Mouse (Mus musculus) ES-E14 (cell line): ENCODE data around the gene Wnt9a. TPM values are rescaled to one million over a fixed set of nuclear protein-coding genes. Genes with fewer than 3 reads are reported as not detected.

ENCODE experiments used
- DNase-seq: peaks from one replicate; pipeline ENCODE4 v3.0.0-alpha.2; 2013; ENCODE audit warnings: low read depth, low spot score
- H3K27ac ChIP-seq: 2 replicates; pipeline ENCODE4 v1.5.1; 2012; ENCODE audit warnings: low read depth, mild to moderate bottlenecking, low read length, moderate library complexity, mixed read lengths; ENCODE audit not compliant: poor library complexity, insufficient read depth, severe bottlenecking
- H3K36me3 ChIP-seq: 2 replicates; pipeline ENCODE4 v1.6.1; 2012; ENCODE audit warnings: mild to moderate bottlenecking, low read length, moderate library complexity, mixed read lengths; ENCODE audit not compliant: control insufficient read depth, poor library complexity, insufficient read depth, severe bottlenecking
- H3K4me1 ChIP-seq, 2 experiments: fragments of 150-350 bp in 1 of 2; sonication (generic) in 1 of 2; 2 replicates each; pipeline ENCODE4 v1.6.1; 2012; ENCODE audit warnings: low read length in 2 of 2, mild to moderate bottlenecking in 1 of 2, mixed read lengths in 1 of 2; ENCODE audit not compliant: control insufficient read depth in 2 of 2, insufficient read depth in 2 of 2, poor library complexity in 1 of 2
- H3K4me3 ChIP-seq, 2 experiments: fragments of 150-350 bp in 1 of 2; sonication (generic) in 1 of 2; 2 replicates each; pipeline ENCODE4 v1.5.1; 2012; ENCODE audit warnings: low read length in 2 of 2, low read depth in 1 of 2, mild to moderate bottlenecking in 1 of 2, mixed read lengths in 1 of 2; ENCODE audit not compliant: insufficient read depth in 1 of 2, poor library complexity in 1 of 2, severe bottlenecking in 1 of 2
- H3K9ac ChIP-seq: 2 replicates; pipeline ENCODE4 v1.6.1; 2012; ENCODE audit warnings: low read depth, mild to moderate bottlenecking, low read length, mixed read lengths; ENCODE audit not compliant: poor library complexity, insufficient read depth, severe bottlenecking
- H3K9me3 ChIP-seq: fragments of 150-350 bp; sonication (generic); 2 replicates; pipeline ENCODE4 v1.6.1; 2012; ENCODE audit warnings: low read depth, mild to moderate bottlenecking, low read length; ENCODE audit not compliant: control insufficient read depth, insufficient read depth
- CHD2 ChIP-seq: IDR thresholded peaks from 2 replicates; pipeline ENCODE4 v1.6.1; 2014; ENCODE audit warnings: mild to moderate bottlenecking, low read depth, low read length, inconsistent platforms
- HCFC1 ChIP-seq: IDR thresholded peaks from 2 replicates; pipeline ENCODE4 v1.6.1; 2012; ENCODE audit warnings: low read length, inconsistent platforms, borderline replicate concordance; ENCODE audit not compliant: insufficient read depth
- MAFK ChIP-seq: IDR thresholded peaks from 2 replicates; pipeline ENCODE4 v1.6.1; 2014; ENCODE audit warnings: mild to moderate bottlenecking, low read depth, low read length, inconsistent platforms; ENCODE audit not compliant: insufficient read depth
- ZC3H11A ChIP-seq: IDR thresholded peaks from 2 replicates; pipeline ENCODE4 v1.6.1; 2012; ENCODE audit warnings: low read depth, mild to moderate bottlenecking, inconsistent platforms, low read length, borderline replicate concordance
- ZNF384 ChIP-seq: IDR thresholded peaks from 2 replicates; pipeline ENCODE4 v1.6.1; 2012; ENCODE audit warnings: low read depth, low read length, inconsistent platforms
- in situ Hi-C, 2 experiments: fragments of 600-800 bp; cut with MboI; formaldehyde crosslinking; loops; one replicate each; pipeline ENCODE4 v1.15.1; 2025; ENCODE audit warnings: low sequenced_read_pairs in 2 of 2, inconsistent platforms in 1 of 2; ENCODE audit not compliant: unreplicated experiment in 2 of 2
- total RNA-seq: library from RNA; depleted of rRNA; stranded (reverse); fragments of 300-350 nt; gene quantifications from 2 replicates; pipeline ENCODE4 v1.2.3, GENCODE M21; 2012

The Wnt9a gene
- total RNA-seq, 1 experiment = 5.8 TPM

DNA sequence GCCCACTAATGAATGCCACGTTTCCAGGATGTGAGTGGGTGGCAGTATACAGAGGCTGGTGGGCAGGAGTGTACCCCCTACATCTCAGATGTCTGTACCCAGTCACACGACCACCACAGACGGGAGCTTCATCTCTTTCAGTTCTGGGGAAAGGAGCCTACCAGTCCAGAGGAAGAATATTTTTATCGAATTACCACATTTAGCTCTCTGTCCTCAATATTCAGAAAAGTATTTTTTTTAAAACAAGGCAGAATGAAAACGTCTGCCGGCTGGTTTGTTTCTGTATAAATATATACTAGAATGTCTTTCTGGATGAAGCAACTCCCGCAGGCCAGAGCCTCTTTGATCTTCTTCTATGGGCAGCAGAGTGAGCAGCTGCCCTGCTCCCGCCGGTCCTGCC lies 26.2 kb downstream of the Wnt9a start:
- DNase-seq = no peak
- in situ Hi-C loops = no loop called here
- H3K27ac ChIP-seq = no peak overlapping the region
- H3K4me3 ChIP-seq = no peak overlapping the region
- no peak for TF ChIP-seq MAFK
- no peak for TF ChIP-seq HCFC1
- TF ChIP-seq CHD2 = no peak
- no peak for TF ChIP-seq ZNF384
- no peak for TF ChIP-seq ZC3H11A
- H3K9me3 ChIP-seq = no peaks in the 10 kb centered on the region
- H3K9ac ChIP-seq = no peak overlapping the region
- no peaks in the 10 kb centered on the region for H3K4me1 ChIP-seq
- no peaks in the 10 kb centered on the region for H3K36me3 ChIP-seq

DNA sequence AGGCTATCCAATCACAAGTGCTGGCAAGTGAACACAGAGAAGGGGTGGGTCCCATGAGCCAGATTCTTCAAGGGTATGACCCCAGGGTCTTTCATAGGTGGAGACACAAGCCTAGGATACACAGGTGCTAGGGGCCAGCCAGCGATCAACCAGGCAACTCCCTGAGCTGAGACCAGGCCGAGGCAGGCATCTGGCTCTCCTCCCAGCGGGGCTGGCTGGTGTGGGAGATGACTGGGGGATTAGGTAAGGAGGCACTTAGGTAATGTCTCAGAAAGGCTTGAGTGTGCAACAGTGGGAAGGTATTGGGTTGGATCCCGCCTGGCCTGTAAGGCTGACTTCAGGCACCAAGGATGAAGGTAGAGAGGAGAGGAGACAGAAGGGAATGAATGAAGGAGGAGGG lies 28.4 kb downstream of the Wnt9a start:
- H3K9ac ChIP-seq = no peak overlapping the region
- H3K9me3 ChIP-seq = no peaks in the 10 kb centered on the region
- no peak for TF ChIP-seq ZNF384
- TF ChIP-seq HCFC1 = no peak
- TF ChIP-seq MAFK = no peak
- TF ChIP-seq CHD2 = no peak
- no peak for TF ChIP-seq ZC3H11A
- in situ Hi-C loops = no loop called here
- H3K4me1 ChIP-seq = no peaks in the 10 kb centered on the region
- H3K4me3 ChIP-seq = no peak overlapping the region
- H3K36me3 ChIP-seq = no peaks in the 10 kb centered on the region
- H3K27ac ChIP-seq = no peak overlapping the region
- no peak for DNase-seq

DNA sequence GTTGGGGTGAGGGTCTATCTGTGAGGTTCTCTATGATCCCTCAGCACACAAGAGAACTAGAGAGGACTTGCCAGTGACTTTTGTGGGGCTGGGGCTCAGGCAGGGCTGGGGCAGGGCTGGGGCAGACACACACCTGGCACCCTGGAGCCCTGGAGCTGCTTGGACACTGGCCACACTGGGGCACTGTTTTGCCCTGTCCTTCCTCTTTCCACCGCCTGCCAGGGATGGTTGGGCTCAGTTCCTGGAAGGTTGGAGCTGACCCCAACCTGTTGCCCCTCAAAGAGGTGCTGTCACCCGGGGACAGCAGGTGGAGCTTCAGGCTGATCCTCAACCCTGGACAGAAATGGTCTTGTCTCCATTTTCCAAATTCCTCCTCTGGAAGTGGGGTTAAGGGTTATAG lies 29.2 kb downstream of the Wnt9a start:
- Histone ChIP-seq H3K4me1 (no peaks in the 10 kb centered on the region), H3K9ac (no peak overlapping the region), H3K36me3 (no peaks in the 10 kb centered on the region), H3K4me3 (no peak overlapping the region), H3K9me3 (no peaks in the 10 kb centered on the region), H3K27ac (no peak overlapping the region)
- no peak for DNase-seq
- in situ Hi-C loops = no loop called here
- no peak for TF ChIP-seq ZC3H11A
- TF ChIP-seq HCFC1 = no peak
- no peak for TF ChIP-seq CHD2
- TF ChIP-seq MAFK = no peak
- TF ChIP-seq ZNF384 = no peak

DNA sequence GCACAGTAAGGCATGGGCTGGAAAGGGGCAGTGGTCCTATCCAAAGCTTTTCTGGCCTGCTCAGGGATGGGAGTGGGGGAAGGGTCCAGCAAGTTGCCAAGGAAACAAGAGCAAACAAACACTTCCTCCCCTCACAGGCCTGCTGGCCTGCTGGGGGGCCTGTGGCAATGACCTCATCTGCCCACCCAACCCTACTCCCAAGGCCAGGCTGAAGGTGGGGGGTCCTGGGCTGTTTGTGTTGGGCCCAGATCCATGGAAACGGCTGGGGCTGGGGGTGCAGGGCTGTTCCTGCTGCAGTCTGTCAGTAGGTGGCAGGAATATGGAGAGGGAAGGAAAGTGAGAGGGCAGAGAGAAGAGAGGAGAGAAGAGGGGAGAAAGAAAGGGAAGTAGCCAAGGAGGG lies 29.7 kb downstream of the Wnt9a start:
- no peaks in the 10 kb centered on the region for H3K36me3 ChIP-seq
- no peak for TF ChIP-seq HCFC1
- H3K4me1 ChIP-seq = no peaks in the 10 kb centered on the region
- no peaks in the 10 kb centered on the region for H3K9me3 ChIP-seq
- in situ Hi-C loops = no loop called here
- no peak overlapping the region for H3K4me3 ChIP-seq
- H3K9ac ChIP-seq = no peak overlapping the region
- H3K27ac ChIP-seq = no peak overlapping the region
- no peak for DNase-seq

DNA sequence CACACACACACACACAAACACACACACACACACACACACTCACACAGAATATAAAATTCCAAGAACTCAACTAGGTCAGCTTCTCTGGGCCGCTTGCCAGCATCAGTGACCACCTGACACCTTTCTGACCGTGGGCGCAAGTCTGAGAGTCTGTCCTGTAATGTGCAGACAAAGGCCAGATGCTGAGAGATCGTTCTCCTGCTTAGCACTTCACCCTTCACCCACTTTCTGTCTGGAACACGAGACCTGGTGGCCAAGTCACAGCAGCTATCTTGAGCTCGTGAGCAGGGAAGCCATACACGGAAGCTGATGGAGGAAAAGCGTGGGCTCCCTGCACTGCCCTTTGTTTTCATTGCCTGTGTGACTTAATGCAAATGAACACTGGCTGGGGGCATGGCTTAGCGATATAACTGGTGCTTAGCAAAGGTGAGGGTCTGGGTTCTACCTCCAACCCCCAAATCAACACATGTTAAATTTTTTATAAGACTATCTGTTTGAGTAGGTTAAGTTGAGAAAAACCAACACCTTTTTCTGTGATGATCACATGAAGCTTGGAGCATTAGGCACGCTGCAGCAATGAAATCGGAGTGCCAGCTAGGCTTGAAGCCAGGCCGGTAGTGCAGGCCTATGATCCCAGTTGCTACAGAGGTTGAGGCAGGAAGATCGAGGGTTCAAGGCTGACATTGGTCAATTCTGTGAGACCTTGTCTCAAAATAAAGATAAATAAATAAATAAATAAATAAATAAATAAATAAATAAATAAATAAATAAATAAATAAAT lies 31.4 kb downstream of the Wnt9a start:
- Histone ChIP-seq H3K4me3 (no peak overlapping the region), H3K9ac (no peak overlapping the region), H3K4me1 (no peaks in the 10 kb centered on the region), H3K9me3 (no peaks in the 10 kb centered on the region), H3K36me3 (no peaks in the 10 kb centered on the region), H3K27ac (no peak overlapping the region)
- TF ChIP-seq CHD2 (no peak), MAFK (no peak), ZNF384 (no peak), HCFC1 (no peak), ZC3H11A (no peak)
- in situ Hi-C loops = no loop called here
- DNase-seq = no peak
